Mouse (Mus musculus): ENCODE measurements around the gene Pdha2.

Gene Pdha2

GRCm38 (mm10) chr3:141212255-141212654 lies at the start of gene Pdha2:
Gene Pdha2 (minus strand): TSS chr3:141212355.
- in situ Hi-C loops (cut with MboI, MseI), result no loop called here

GRCm38 (mm10) chr3:141260518-141260917 lies 48.4 kb upstream of the Pdha2 start:
- in situ Hi-C loops (cut with MboI, MseI), result no loop called here

GRCm38 (mm10) chr3:141251440-141251839 lies 39.3 kb upstream of the Pdha2 start:
- in situ Hi-C loops (cut with MboI, MseI), result no loop called here

- in situ Hi-C loops (cut with MboI, MseI), result no loop called here
These were observed 32.7 kb upstream of the Pdha2 start for GRCm38 (mm10) chr3:141244725-141245298.

- in situ Hi-C loops (cut with MboI, MseI), result no loop called here
These were observed 25.9 kb upstream of the Pdha2 start for GRCm38 (mm10) chr3:141238071-141238470.

GRCm38 (mm10) chr3:141229148-141229547 lies 17.0 kb upstream of the Pdha2 start:
- in situ Hi-C loops (cut with MboI, MseI), result loop anchor here (5.0 to 10.0 kb wide), 3 partner anchors 354 to 1614 kb away; no protein-coding TSS in a partner anchor

GRCm38 (mm10) chr3:141222339-141222738 lies 10.2 kb upstream of the Pdha2 start:
- in situ Hi-C loops (cut with MboI, MseI), result loop anchor here (10.0 kb wide), 2 partner anchors 348 to 1608 kb away; no protein-coding TSS in a partner anchor

GRCm38 (mm10) chr3:141218561-141218960 lies 6.4 kb upstream of the Pdha2 start:
- in situ Hi-C loops (cut with MboI, MseI), result no loop called here

- in situ Hi-C loops (cut with MboI, MseI), result no loop called here
These were observed 4.8 kb upstream of the Pdha2 start for GRCm38 (mm10) chr3:141216999-141217398.

GRCm38 (mm10) chr3:141216237-141216636 lies 4.1 kb upstream of the Pdha2 start:
- in situ Hi-C loops (cut with MboI, MseI), result no loop called here

- in situ Hi-C loops (cut with MboI, MseI), result no loop called here
These were observed 2.6 kb upstream of the Pdha2 start for GRCm38 (mm10) chr3:141214789-141215188.

GRCm38 (mm10) chr3:141214197-141214596 lies 2.0 kb upstream of the Pdha2 start:
- in situ Hi-C loops (cut with MboI, MseI), result no loop called here

GRCm38 (mm10) chr3:141211644-141212043 lies 511 bp downstream of the Pdha2 start:
- in situ Hi-C loops (cut with MboI, MseI), result no loop called here

- in situ Hi-C loops (cut with MboI, MseI), result no loop called here
These were observed 10.4 kb downstream of the Pdha2 start for GRCm38 (mm10) chr3:141201766-141202165.

- in situ Hi-C loops (cut with MboI, MseI), result no loop called here
These were observed 14.8 kb downstream of the Pdha2 start for GRCm38 (mm10) chr3:141197308-141197861.

GRCm38 (mm10) chr3:141191653-141192052 lies 20.5 kb downstream of the Pdha2 start:
- in situ Hi-C loops (cut with MboI, MseI), result no loop called here

- in situ Hi-C loops (cut with MboI, MseI), result no loop called here
These were observed 21.7 kb downstream of the Pdha2 start for GRCm38 (mm10) chr3:141190429-141190828.

GRCm38 (mm10) chr3:141160986-141161385 lies 51.2 kb downstream of the Pdha2 start:
- in situ Hi-C loops (cut with MboI, MseI), result no loop called here
